Mouse (Mus musculus) olfactory bulb, adult 2 months (tissue): ENCODE data around the gene Adam8.

Experiments
- CTCF ChIP-seq: fragments of 200-500 bp; IDR thresholded peaks from 2 replicates; pipeline ENCODE4 v1.5.1; 2012; ENCODE audit warnings: low read depth, mild to moderate bottlenecking, low read length, moderate library complexity; ENCODE audit not compliant: insufficient read depth
- POLR2A ChIP-seq: fragments of 200-500 bp; IDR thresholded peaks from 2 replicates; pipeline ENCODE4 v1.6.1; 2012; ENCODE audit warnings: mild to moderate bottlenecking, low read depth, low read length, moderate library complexity; ENCODE audit not compliant: insufficient read depth

- TF ChIP-seq POLR2A (no peak), CTCF (no peak)
These were observed 40.0 kb upstream of the Adam8 start for GRCm38 (mm10) chr7:140032366-140032765.
